ENCODE assay signal across 9 mouse cellular contexts in the genomic region with DNA sequence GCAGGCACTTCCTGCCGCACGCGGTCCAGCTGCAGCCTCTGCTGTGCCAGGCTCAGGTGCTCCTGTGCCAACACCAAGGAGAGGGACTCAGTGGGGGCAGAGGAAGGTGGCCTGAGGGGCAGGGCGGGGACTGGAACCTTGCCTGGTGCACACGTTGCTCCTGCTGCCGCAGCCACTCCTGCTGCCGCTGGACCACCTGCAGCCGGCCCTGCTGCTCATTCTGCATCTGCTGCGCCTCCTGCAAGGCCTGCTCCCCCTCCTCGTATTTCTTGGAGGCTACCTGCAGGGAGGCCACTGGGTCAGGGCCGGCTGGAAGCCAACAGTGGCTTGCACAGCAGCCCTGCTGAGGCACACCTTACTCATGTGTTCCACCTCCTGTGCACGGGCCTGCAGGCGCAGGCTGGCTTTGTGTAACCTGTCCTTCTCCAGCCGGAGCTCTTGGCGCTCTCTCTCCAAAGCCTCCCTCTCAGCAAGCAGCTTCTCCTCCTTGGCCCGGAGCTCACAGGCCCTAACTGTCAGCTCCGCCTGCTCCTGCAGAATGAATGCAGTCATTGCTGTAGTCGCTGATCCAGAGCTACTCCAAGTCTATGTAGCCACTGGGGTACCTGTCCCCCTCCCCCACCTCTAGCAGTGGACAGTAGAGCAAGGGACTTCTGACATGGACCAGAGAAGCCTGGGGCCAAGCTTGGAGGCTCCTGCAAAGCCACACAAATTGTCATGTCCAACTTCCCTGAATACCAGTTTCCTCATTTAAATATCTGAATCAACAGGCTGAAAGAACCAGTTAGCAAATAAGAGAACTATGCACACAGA. TPM values are rescaled to one million over a fixed set of nuclear protein-coding genes. Genes with fewer than 3 reads are reported as not detected.
DNase-seq lines count a peak whose midpoint lies in the region; ATAC-seq and TF ChIP-seq lines count a peak whose summit lies in the region.
"Had no signal": no experiment of that assay in that cellular context is flagged by ENCODE, and none has a peak within 500 bp of the region (broad histone marks: within the 10 kb centered on the region; RNA-seq: fewer than 3 reads in every experiment).

No protein-coding gene starts in this region.

- no peak overlapping the region for H3K9ac ChIP-seq in midbrain, postnatal 0 days (replicated peaks; ENCODE audit: low read length, poor library complexity, severe bottlenecking)
- H3K9ac ChIP-seq: heart, embryonic 15.5 days had no signal

- peak; percentile 35 for DNase-seq in lung, adult 2 months
- DNase-seq in lung, postnatal 25 days (ENCODE audit: low spot score) = no peak
- DNase-seq in cerebellum, adult 8-10 months = peak; percentile 60
- peak; percentile 44 for DNase-seq in kidney, adult 9 months
- DNase-seq in midbrain, postnatal 0 days (ENCODE audit: low spot score) = no peak
- DNase-seq in frontal cortex, postnatal 10 days (ENCODE audit: low spot score in 2 of 2) = no peak
- no peak for DNase-seq in left cerebral cortex, adult 11 months (ENCODE audit: low spot score)
- DNase-seq: right cerebral cortex, postnatal 4 days had no signal

- no peaks in the 10 kb centered on the region for H3K27me3 ChIP-seq in midbrain, postnatal 0 days (ENCODE audit: insufficient read depth, low read length)
- H3K27me3 ChIP-seq: heart, embryonic 15.5 days had no signal

- no peak for TF ChIP-seq POLR2A in lung, adult 2 months (IDR thresholded peaks at IDR 0.05; ENCODE audit: borderline replicate concordance, extremely low read depth, low read depth, low read length)

- no peak for ATAC-seq in midbrain, postnatal 0 days (ENCODE audit: low FRiP score)

- no peaks in the 10 kb centered on the region for H3K9me3 ChIP-seq in midbrain, postnatal 0 days (ENCODE audit: low read length)
- H3K9me3 ChIP-seq: heart, embryonic 15.5 days had no signal

- WGBS in lung, adult 2 months = 66% methylated on average over 18 of the region's 18 CpGs
- WGBS in midbrain, postnatal 0 days = 59% methylated on average over 18 of the region's 18 CpGs

- peaks cover 72% of the 10 kb centered on the region for H3K36me3 ChIP-seq in midbrain, postnatal 0 days (ENCODE audit: insufficient read depth, low read length)

- TF ChIP-seq CTCF in lung, adult 2 months (IDR thresholded peaks at IDR 0.05; ENCODE audit: insufficient read depth, low read length) = no peak
- no peak for TF ChIP-seq CTCF in midbrain, postnatal 0 days (IDR thresholded peaks at IDR 0.05)

- H3K4me1 ChIP-seq in lung, adult 2 months (ENCODE audit: control insufficient read depth, insufficient read depth, low read length) = 0 out of 2 replicates have a peak, but pooled peaks cover 2% of the 10 kb centered on the region
- H3K4me1 ChIP-seq in midbrain, postnatal 0 days (ENCODE audit: insufficient read depth, low read length) = no peaks in the 10 kb centered on the region
- H3K4me1 ChIP-seq: heart, embryonic 15.5 days had no signal

- H3K4me3 ChIP-seq in lung, adult 2 months (replicated peaks; ENCODE audit: extremely low read depth, low read depth, low read length) = no peak overlapping the region
- H3K4me3 ChIP-seq in midbrain, postnatal 0 days (ENCODE audit: low read depth, low read length) = no peak overlapping the region
- H3K4me3 ChIP-seq: heart, embryonic 15.5 days had no signal

- H3K27ac ChIP-seq in midbrain, postnatal 0 days (ENCODE audit: low read depth, low read length) = peak overlapping the region; percentile 38; the same call in 1 of the 2 replicates
- H3K27ac ChIP-seq: heart, embryonic 15.5 days had no signal

- H3K4me2 ChIP-seq in midbrain, postnatal 0 days (ENCODE audit: low read depth, low read length, poor library complexity, severe bottlenecking) = no peak overlapping the region
- H3K4me2 ChIP-seq: heart, embryonic 15.5 days had no signal

RNA-seq across cellular contexts. Expression of a gene that starts 7.0 kb away (rescaled TPM):
- polyA plus RNA-seq in lung, adult 2 months (2012; rRNA removed) = 32.9 and 41.3 TPM in 2 replicates
- total RNA-seq in midbrain, postnatal 0 days (2014; rRNA removed) = 74.3 and 100 TPM in 2 replicates
- 77.0 and 78.7 TPM in 2 replicates for polyA plus RNA-seq in midbrain, postnatal 0 days (2015; fragmentation: Nextera tagmentation; extraction: Ambion mirVana)

RNA-seq across cellular contexts. Expression of a gene that starts 14.8 kb away (rescaled TPM):
- 17.3 and 21.4 TPM in 2 replicates for polyA plus RNA-seq in lung, adult 2 months (2012; rRNA removed)
- 5.7 and 7.6 TPM in 2 replicates for total RNA-seq in midbrain, postnatal 0 days (2014; rRNA removed)
- 2.3 TPM in 2 replicates for polyA plus RNA-seq in midbrain, postnatal 0 days (2015; fragmentation: Nextera tagmentation; extraction: Ambion mirVana)

RNA-seq across cellular contexts. Expression of a gene that starts 18.7 kb away (rescaled TPM):
- 44.6 and 55.5 TPM in 2 replicates for polyA plus RNA-seq in lung, adult 2 months (2012; rRNA removed)
- 12.6 and 16.8 TPM in 2 replicates for total RNA-seq in midbrain, postnatal 0 days (2014; rRNA removed)
- 9.0 and 11.7 TPM in 2 replicates for polyA plus RNA-seq in midbrain, postnatal 0 days (2015; fragmentation: Nextera tagmentation; extraction: Ambion mirVana)

RNA-seq across cellular contexts. Expression of a gene that starts 22.3 kb away (rescaled TPM):
- polyA plus RNA-seq in lung, adult 2 months (2012; rRNA removed) = 26.5 and 35.5 TPM in 2 replicates
- total RNA-seq in midbrain, postnatal 0 days (2014; rRNA removed) = 82.2 and 83.0 TPM in 2 replicates
- 38.6 and 43.7 TPM in 2 replicates for polyA plus RNA-seq in midbrain, postnatal 0 days (2015; fragmentation: Nextera tagmentation; extraction: Ambion mirVana)

RNA-seq across cellular contexts. Expression of a gene that starts 53.0 kb away (rescaled TPM):
- polyA plus RNA-seq in lung, adult 2 months (2012; rRNA removed) = 26.9 and 29.3 TPM in 2 replicates
- 54.2 and 60.5 TPM in 2 replicates for total RNA-seq in midbrain, postnatal 0 days (2014; rRNA removed)
- 91.2 and 101 TPM in 2 replicates for polyA plus RNA-seq in midbrain, postnatal 0 days (2015; fragmentation: Nextera tagmentation; extraction: Ambion mirVana)

Comparison
In these comparisons a context has a peak if more than half of its experiments do, and no peak if none do; other contexts are left out.
1. DNase-seq: peak in lung, adult 2 months (single experiment), cerebellum, adult 8-10 months (single experiment) and kidney, adult 9 months (single experiment); none in lung, postnatal 25 days (single experiment), midbrain, postnatal 0 days (single experiment), frontal cortex, postnatal 10 days (0 of 2) and left cerebral cortex, adult 11 months (single experiment).